Mouse (Mus musculus) lung, postnatal 0 days (tissue): ENCODE results near the gene Trim80. TPM values are rescaled to one million over a fixed set of nuclear protein-coding genes. Genes with fewer than 3 reads are reported as not detected.

Experiments used
- ATAC-seq: fragments of 200-750 bp; cut with Nextera tagmentation; 2 replicates; pipeline ENCODE4 v1.8.0; 2017; ENCODE audit warnings: moderate library complexity
- DNase-seq: peaks from one replicate; pipeline ENCODE4 v3.0.0-alpha.2; 2016; ENCODE audit warnings: low spot score
- H3K27ac ChIP-seq: fragments of 300-500 bp; sonication (generic); 2 replicates; pipeline ENCODE4 v1.5.1; 2014; ENCODE audit warnings: antibody characterized with exemption, mild to moderate bottlenecking, low read length, mixed read lengths
- H3K27me3 ChIP-seq: fragments of 300-500 bp; sonication (generic); replicated peaks from 2 replicates; pipeline ENCODE4 v1.6.1; 2014; ENCODE audit warnings: low read length, mixed read lengths; ENCODE audit not compliant: insufficient read depth
- H3K36me3 ChIP-seq: fragments of 300-500 bp; sonication (generic); 2 replicates; pipeline ENCODE4 v1.6.1; 2014; ENCODE audit warnings: low read length, mixed read lengths; ENCODE audit not compliant: insufficient read depth
- H3K4me1 ChIP-seq: fragments of 300-500 bp; sonication (generic); 2 replicates; pipeline ENCODE4 v1.6.1; 2014; ENCODE audit warnings: antibody characterized with exemption, low read depth, low read length, mixed read lengths; ENCODE audit not compliant: insufficient read depth
- H3K4me2 ChIP-seq: fragments of 300-500 bp; sonication (generic); replicated peaks from 2 replicates; pipeline ENCODE4 v1.6.1; 2014; ENCODE audit warnings: low read depth, mild to moderate bottlenecking, low read length, moderate library complexity, mixed read lengths
- H3K4me3 ChIP-seq: fragments of 300-500 bp; sonication (generic); 2 replicates; pipeline ENCODE4 v1.5.1; 2014; ENCODE audit warnings: low read depth, low read length
- H3K9ac ChIP-seq: fragments of 300-500 bp; sonication (generic); replicated peaks from 2 replicates; pipeline ENCODE4 v1.6.1; 2014; ENCODE audit warnings: low read depth, mild to moderate bottlenecking
- H3K9me3 ChIP-seq: fragments of 300-500 bp; sonication (generic); 2 replicates; pipeline ENCODE4 v1.6.1; 2016; ENCODE audit warnings: low read length, mixed read lengths
- CTCF ChIP-seq: IDR thresholded peaks from 2 replicates; pipeline ENCODE4 v1.5.1; 2016; ENCODE audit warnings: antibody characterized with exemption, mild to moderate bottlenecking
- EP300 ChIP-seq: IDR thresholded peaks from 2 replicates; pipeline ENCODE4 v1.6.1; 2016; ENCODE audit warnings: antibody characterized with exemption, mild to moderate bottlenecking, control low read depth
- WGBS: fragments of 180-500 bp; shearing (Covaris S2); extraction: QIAGEN DNeasy Blood & Tissue Kit; methylation state at CpG from one replicate; pipeline ENCODE4 v1.1.7; 2014; 5-methylcytosine and 5-hydroxymethylcytosine counted together
- polyA plus RNA-seq: library from polyadenylated mRNA; unstranded; fragments of >200 nt; fragmentation: Nextera tagmentation; extraction: Ambion mirVana; gene quantifications from 2 replicates; pipeline ENCODE4 v1.2.1, GENCODE M21; 2015

Trim80 gene
- polyA plus RNA-seq, 1 experiment from 2014 or later, result not detected

DNA sequence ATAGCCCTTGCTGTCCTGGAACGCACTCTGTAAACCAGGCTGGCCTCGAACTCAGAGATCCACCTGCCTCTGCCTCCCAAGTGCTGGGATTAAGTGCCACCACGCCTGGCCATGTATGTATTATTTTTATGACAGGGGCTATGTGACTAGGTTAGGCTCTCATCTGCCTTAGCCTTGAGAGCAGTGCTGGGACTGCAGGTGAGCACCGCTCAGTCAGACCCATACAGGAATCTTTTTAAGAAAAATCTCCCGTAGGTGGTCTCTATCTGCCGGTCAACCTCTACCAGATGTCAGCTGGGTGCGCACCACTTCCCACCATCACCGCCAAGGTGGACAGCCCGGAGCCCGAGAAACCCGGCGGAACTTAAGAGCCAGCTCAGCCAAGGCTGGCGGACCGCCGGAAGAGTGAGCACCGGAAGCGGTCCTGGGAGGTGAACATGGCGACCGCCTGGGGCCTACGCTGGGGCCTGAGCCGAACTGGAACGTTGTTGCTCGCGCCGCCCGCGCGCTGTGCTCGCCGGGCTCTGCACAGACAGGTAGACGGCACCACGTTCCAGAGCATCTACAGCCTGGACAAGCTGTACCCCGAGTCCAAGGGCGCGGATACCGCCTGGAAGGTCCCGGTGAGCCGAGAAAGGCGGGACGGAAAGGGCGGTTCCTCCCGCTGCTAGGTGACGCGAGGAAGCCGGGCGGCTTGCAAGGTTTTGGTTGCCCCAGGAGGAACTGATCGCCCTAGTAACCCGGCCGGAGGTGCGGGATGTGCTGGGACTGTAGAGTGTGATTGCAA lies 36.8 kb upstream of the Trim80 start, which contains the start of gene Mrpl58:
Mrpl58 (plus strand) TSS at position 415 of the 787 bp plus-strand sequence.
- no peaks in the 10 kb centered on the region for H3K9me3 ChIP-seq
- H3K36me3 ChIP-seq, result no peaks in the 10 kb centered on the region
- ATAC-seq, result peak; percentile 94
- peak; percentile 89 for DNase-seq
- TF ChIP-seq EP300, result no peak; the same call in 1 of the 2 replicates
- TF ChIP-seq CTCF, result peak; percentile 1; the same call in 1 of the 2 replicates
- peak within 1 kb of the TSS; percentile 83 for H3K9ac ChIP-seq
- peak within 1 kb of the TSS; percentile 86 for H3K27ac ChIP-seq
- H3K4me2 ChIP-seq, result peak within 1 kb of the TSS; percentile 77
- H3K4me1 ChIP-seq, result peaks cover 4% of the 10 kb centered on the region; the same call in 1 of the 2 replicates
- H3K4me3 ChIP-seq, result peak within 1 kb of the TSS; percentile 77
- WGBS, result 2% methylated on average over 50 of the region's 50 CpGs
- no peaks in the 10 kb centered on the region for H3K27me3 ChIP-seq

GRCm38 (mm10) chr11:115405723-115406122 lies 34.6 kb upstream of the Trim80 start:
- Histone ChIP-seq H3K9ac (no peak overlapping the region), H3K4me2 (no peak overlapping the region), H3K27me3 (no peaks in the 10 kb centered on the region), H3K36me3 (no peaks in the 10 kb centered on the region), H3K9me3 (no peaks in the 10 kb centered on the region), H3K4me3 (no peak overlapping the region), H3K4me1 (peaks cover 4% of the 10 kb centered on the region; the same call in 1 of the 2 replicates), H3K27ac (no peak overlapping the region)
- 93% methylated on average over 6 of the region's 6 CpGs for WGBS
- TF ChIP-seq CTCF (no peak), EP300 (no peak)
- no peak for ATAC-seq
- no peak for DNase-seq

- Histone ChIP-seq H3K27me3 (no peaks in the 10 kb centered on the region), H3K36me3 (no peaks in the 10 kb centered on the region), H3K9ac (no peak overlapping the region), H3K4me3 (no peak overlapping the region), H3K27ac (no peak overlapping the region), H3K9me3 (no peaks in the 10 kb centered on the region), H3K4me2 (no peak overlapping the region), H3K4me1 (peaks cover 4% of the 10 kb centered on the region; the same call in 1 of the 2 replicates)
- TF ChIP-seq EP300 (no peak), CTCF (no peak)
- no peak for DNase-seq
- 90% methylated on average over 17 of the region's 17 CpGs for WGBS
- ATAC-seq, result no peak
These were observed 33.4 kb upstream of the Trim80 start for GRCm38 (mm10) chr11:115406858-115407401.

DNA sequence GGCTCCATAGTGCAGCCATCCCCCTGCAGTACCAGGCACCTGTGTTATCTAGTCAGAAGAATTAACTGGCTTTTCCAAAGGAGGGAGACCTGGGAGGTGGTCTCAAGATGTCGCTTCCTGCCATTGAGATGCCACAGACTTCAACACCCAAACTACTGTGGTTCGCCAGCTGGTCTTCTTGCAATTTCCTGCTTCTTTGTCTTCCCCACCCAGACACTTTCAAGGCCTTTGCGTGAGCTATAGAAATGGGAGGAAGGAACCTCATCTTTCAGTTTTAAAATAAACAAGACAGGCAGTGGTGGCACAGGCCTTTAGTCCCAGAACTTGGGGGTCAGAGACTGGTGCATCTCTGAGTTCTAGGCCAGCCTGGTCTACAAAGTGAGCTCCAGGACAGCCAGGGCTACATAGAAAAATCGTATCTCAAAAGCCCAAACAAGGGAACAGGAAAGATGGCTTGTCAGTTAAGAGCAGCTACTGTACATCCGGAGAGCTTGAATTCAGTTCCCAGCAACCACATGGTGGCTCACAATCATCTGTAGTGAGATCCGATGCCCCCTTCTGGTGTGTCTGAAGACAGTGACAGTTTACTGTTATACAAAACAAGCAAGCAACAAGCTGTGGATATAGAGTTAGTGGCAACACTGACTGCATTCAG lies 32.0 kb upstream of the Trim80 start:
- no peak overlapping the region for H3K9ac ChIP-seq
- ATAC-seq, result no peak
- H3K4me2 ChIP-seq, result no peak overlapping the region
- DNase-seq, result peak; percentile 55
- H3K27me3 ChIP-seq, result no peaks in the 10 kb centered on the region
- 54% methylated on average over 6 of the region's 6 CpGs for WGBS
- H3K4me1 ChIP-seq, result peaks cover 4% of the 10 kb centered on the region; the same call in 1 of the 2 replicates
- H3K36me3 ChIP-seq, result no peaks in the 10 kb centered on the region
- H3K4me3 ChIP-seq, result no peak overlapping the region
- H3K27ac ChIP-seq, result peak overlapping the region; percentile 34
- no peaks in the 10 kb centered on the region for H3K9me3 ChIP-seq
- TF ChIP-seq EP300 (peak; percentile 55), CTCF (peak; percentile 43)

GRCm38 (mm10) chr11:115409556-115409955 lies 30.8 kb upstream of the Trim80 start:
- H3K27ac ChIP-seq, result no peak overlapping the region
- ATAC-seq (no peak), DNase-seq (no peak)
- no peak overlapping the region for H3K4me2 ChIP-seq
- H3K27me3 ChIP-seq, result no peaks in the 10 kb centered on the region
- TF ChIP-seq CTCF (no peak), EP300 (no peak)
- no peaks in the 10 kb centered on the region for H3K9me3 ChIP-seq
- no peak overlapping the region for H3K9ac ChIP-seq
- no peaks in the 10 kb centered on the region for H3K4me1 ChIP-seq
- no peak overlapping the region for H3K4me3 ChIP-seq
- no peaks in the 10 kb centered on the region for H3K36me3 ChIP-seq
- 75% methylated on average over 7 of the region's 7 CpGs for WGBS
